Mouse (Mus musculus): ENCODE measurements around the gene Nosip.
A peak's percentile ranks its signal among the peaks of the same experiment; 100 is the strongest.
"Not testable (repeated sequence)": the region's sequence is repeated elsewhere in the genome, so short reads cannot be mapped to it uniquely, and the experiment has no call there.

Nosip gene

DNA sequence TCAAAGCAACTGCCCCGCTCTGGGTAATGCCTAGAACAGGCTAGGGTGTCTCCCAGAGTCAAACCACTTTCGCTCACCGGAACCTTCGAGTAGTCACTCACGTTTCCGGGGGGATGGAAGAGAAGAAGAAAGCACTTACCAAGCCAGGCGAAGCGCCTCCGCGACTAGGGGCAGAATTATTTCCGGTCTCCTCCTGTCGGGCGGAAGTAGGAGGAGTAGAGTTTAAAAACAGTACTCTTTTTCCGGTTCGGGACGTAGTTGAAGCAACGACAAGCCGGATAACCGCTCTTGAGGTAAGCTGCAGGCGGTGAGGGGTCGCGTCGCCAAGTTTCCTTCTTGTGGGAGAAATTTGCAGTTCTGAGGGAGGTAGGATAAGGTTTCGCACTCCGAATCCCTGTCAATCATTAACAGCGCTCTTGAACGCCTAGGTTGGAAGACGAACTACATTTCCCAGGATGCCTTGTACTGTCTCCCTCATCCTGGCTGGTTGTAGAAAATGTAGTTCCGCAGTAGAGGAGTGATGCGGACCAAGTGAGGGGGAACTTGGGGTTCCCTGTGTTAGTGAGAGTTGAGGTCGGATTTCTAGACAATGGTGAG, at the start of gene Nosip, which contains the start of gene Prrg2:
Nosip (plus strand) TSS at position 191 of the 597 bp plus-strand sequence.
Prrg2 (minus strand) TSS at position 439 of the 597 bp plus-strand sequence.
- DNase-seq (ENCODE audit: low spot score in 2 of 2): peak; percentile 91 to 92

DNA sequence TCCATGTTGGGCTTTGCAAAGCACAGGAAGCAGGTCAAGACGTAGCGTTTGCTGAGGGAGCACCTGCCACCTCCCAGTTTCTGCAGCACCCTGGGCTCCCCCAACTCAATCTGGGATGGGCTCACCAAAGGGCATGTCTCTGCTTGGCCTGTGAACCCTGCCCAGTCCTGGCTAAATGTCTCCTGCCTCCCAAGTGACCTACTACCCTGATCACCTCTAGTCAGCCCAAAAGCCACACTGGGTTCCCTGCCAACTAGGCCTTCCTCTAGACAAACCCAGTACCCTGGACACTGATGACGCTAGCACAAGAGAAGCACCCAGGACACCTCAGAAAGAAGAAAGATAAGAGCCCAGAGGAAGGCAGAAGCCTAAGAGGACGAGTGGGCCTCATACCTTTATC, 49.4 kb upstream of the Nosip start:
- DNase-seq (ENCODE audit: low spot score in 2 of 2): no peak

GRCm38 (mm10) chr7:45013366-45014095, 48.7 kb upstream of the Nosip start:
- no peak for DNase-seq (ENCODE audit: low spot score in 2 of 2)

DNA sequence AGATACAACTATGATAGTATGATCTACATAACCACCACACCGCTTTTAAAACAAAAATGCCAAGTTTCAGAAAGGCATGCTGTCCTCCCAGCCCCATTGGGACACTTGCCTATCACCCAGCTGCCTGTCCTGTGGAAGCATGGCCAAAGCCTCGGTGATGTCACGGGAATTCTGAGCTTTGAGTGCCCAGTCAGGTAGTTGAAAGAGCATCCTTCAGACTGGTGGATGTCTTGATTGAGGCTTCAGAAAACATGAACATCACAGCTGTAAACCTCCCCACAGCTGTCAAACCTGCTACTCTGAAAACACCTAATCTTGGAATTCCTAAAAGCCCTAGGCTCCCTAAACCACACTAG, 48.2 kb upstream of the Nosip start:
- no peak for DNase-seq (ENCODE audit: low spot score in 2 of 2)

DNA sequence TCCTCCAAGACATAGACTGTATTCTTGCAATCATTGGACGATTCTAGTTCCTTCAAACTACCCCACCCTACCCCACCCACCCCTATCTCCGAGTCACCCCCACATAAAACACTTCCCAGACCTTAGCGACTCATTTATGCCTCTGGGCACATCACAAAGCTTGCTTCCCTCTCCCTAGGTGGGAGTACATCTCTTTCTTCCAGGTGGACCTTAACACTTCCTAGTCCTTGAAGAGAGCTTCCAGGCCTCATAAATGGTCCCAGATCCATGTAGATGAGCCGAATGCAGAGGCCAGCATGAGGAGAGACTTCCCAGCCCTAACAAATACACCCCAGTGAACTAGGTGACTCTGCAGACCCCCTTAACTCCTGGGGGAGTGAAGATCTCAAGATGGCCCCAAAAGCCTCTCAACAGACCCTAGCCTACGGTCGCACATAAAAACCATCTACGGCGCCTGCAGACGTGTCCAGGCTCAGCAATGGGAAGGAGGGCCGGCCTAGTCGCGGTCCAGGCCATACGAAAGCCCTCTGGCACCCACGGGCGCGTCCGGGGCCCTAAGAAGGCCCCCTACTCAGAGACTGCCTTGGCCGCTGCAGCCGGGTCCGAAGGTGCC, 46.8 kb upstream of the Nosip start:
- no peak for DNase-seq (ENCODE audit: low spot score in 2 of 2)

DNA sequence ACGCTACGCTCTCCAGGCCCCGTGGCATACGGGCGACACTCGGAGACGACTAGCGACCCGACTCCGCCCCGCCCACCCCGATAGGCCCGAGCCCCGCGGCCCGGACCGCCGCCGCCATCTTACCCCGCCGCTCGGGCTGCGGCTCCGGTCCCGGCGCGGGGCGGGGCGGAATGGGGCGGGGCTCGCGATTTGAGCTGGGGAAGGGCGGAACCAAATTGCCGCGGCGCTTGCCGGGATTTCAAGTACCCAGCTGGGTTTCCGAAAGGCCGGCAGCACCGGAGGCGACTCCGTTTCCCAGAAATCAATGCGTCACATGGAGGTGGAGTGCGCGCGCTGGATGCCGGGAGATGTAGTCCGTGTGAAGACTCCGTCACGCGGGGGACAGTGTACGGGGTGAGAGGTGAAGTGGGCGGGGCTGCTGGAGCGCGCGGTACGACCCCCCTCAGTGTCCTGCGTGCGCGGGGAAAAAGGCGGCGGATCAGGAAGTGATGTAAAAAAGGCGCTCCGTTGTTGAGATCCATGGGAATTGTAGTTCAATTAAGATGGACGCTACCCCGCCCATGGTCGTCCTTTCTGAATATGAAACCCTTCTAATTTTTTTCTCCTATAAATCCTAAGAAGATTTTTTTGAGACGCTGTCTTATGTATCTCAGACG, 46.1 kb upstream of the Nosip start, which contains the start of gene Scaf1:
Scaf1 (minus strand) TSS at position 407 of the 656 bp plus-strand sequence.
- peak; percentile 99 to 100 for DNase-seq (ENCODE audit: low spot score in 2 of 2)

DNA sequence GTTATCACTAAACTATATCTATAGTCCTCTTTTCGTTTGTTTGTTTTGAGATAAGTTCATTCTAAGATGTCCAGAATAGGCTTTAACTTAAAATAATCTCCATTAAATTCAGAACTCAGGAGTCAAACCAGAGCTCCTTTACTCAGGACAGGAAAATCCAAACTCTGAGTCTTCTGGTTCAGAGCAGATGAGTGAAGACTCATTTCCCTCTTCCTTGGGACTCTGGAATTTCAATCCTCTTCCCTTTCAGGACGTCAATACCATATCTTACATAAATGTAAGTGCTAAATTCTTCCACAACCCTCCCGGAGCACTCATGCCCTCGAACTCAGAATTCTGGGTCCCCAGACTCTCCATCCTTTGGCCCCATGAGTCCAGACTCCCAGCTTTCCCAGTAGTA, 45.5 kb upstream of the Nosip start:
- DNase-seq (ENCODE audit: low spot score in 2 of 2): no peak

- peak; percentile 80 to 85 for DNase-seq (ENCODE audit: low spot score in 2 of 2)
These were observed 44.8 kb upstream of the Nosip start, which contains the start of gene Rras for GRCm38 (mm10) chr7:45017242-45018061. Rras (plus strand) TSS chr7:45017961.

- DNase-seq (ENCODE audit: low spot score in 2 of 2): no peak
These were observed 43.1 kb upstream of the Nosip start for GRCm38 (mm10) chr7:45019031-45019571.

DNA sequence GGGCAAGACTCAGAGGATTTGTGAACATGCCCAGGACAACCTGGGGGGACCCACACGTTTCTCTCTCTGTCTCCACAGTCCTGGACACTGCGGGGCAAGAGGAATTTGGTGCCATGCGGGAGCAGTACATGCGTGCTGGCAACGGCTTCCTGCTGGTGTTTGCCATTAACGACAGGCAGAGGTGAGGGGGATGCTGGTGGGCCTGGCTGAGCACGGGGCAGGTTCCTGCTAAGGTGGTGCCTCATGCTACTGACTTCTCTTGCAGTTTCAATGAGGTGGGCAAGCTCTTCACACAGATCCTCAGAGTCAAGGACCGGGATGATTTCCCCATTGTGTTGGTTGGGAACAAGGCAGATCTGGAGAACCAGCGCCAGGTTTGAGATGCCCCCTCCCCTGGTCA, 42.0 kb upstream of the Nosip start:
- no peak for DNase-seq (ENCODE audit: low spot score in 2 of 2)

DNA sequence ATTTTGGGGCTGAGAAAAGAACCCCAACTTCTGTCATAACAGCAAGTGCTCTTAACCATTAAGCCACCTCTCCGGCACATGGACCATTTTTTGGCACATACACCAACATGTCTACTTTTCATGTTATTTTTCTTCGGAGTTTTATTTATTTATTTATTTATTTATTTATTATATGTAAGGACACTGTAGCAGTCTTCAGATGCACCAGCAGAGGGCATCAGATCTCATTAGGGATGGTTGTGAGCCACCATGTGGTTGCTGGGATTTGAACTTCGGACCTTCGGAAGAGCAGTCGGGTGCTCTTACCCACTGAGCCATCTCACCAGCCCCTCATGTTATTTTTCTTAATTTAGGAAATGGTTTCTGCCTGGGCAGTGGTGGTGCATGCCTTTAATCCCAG, 38.5 kb upstream of the Nosip start:
- DNase-seq (ENCODE audit: low spot score in 2 of 2): not testable (repeated sequence)

- DNase-seq (ENCODE audit: low spot score in 2 of 2): no peak
These were observed 37.7 kb upstream of the Nosip start for GRCm38 (mm10) chr7:45024281-45025248.

DNA sequence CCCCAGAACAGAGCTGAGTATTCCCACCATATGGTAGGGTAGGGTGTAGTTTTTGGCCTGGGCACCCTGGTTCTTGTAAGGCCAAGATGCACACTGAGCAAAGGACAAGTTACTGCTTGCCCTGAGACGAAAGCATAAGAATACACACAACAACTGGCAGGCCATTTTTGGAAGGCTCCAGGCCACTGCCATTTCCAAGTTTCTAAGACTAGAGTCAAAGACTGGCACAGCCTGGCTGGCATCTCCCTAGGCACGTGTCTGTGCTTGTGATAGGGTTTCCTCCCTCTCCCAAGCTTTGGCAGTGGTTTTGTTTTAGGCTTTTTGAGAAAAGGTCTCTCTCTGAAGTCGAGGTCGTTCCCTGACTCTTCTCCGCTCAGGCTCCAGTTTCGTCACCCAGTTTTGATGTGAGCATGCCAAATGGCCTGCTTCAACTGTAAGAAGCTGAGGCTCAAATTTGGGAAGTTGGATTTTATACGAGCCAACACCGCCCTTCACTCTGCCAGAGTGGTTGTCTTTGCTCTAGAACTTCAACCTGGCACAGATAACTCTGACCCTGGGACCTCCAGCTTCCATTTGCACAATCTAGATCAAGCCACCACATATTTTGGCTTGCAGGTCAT, 36.5 kb upstream of the Nosip start:
- no peak for DNase-seq (ENCODE audit: low spot score in 2 of 2)

DNA sequence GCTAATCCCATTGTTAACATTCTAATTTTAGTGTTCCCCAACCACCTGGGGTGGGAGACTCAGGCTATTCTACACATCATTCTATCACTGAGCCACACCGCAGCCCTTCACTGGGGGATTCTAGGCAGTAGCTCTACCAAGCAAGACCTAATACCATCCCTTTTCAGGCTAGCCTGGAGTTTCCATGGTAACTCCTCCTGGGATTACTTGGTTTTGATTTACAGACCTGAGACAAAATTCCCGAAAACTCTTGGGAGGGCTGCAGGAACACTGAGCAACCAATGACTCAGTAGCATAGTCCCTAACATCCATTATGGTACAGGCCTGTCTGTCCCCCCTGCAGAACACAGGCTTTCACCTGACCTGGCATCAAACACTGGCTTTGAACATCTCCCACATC, 36.0 kb upstream of the Nosip start:
- DNase-seq (ENCODE audit: low spot score in 2 of 2): no peak

DNA sequence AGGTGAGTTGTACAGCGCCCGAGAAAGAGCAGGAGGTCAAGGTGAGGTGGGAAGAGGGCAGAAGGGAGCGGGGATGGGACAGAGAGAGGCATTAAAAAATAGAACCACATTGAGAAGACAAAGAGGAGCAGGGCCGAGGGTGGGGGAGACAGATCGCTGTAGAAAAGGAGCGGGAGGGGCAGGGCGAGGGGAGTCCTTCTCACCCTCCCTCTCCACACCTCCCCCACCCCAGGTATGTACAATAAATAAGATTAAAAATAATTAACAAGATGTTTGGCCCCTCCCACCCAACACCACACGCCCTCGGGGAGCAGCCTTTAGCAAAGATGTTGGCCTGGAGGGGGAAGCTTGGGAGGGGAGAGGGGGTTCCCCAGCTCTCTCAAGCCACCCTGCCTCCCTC, 34.5 kb upstream of the Nosip start:
- DNase-seq (ENCODE audit: low spot score in 2 of 2): no peak

DNA sequence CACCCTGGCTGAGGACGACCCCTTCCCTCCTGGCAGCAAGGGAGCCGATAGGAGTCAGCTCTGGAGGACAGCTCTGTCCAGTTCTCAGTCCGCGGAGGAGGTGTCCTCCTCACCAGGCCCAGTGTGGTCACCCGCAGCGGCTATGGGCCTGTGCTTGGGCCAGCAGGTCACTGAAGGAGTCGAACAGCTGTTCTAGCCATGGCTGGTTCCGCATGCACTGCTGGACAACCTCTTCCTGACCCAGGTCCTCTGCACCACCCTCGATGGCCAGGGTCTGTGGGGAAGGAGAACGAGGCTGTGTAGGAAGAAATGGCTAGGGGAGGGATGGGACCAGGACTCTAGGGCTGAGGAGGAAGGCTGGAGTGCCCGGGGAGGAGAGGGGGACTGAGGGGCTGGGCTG, 33.9 kb upstream of the Nosip start:
- no peak for DNase-seq (ENCODE audit: low spot score in 2 of 2)

DNA sequence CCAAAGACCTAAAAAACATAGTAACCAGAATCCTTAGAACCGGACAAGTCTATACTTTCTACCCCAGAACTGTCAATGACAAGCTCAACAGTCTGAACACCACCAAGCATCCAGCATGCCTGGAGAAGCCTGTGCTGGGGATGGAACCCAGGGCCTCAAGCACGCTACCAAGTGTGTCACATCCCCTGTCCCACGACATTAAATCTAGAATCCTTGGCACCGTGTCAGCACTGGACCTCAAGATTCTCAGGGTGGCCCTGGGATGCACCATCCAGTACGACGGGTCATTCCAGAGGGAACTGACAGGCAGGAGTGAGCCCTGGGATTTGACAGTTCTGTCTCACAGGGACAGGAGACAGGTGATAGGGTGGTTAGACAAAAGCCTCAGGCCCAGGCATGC, 32.2 kb upstream of the Nosip start:
- DNase-seq (ENCODE audit: low spot score in 2 of 2): no peak

- DNase-seq (ENCODE audit: low spot score in 2 of 2): no peak
These were observed 31.4 kb upstream of the Nosip start for GRCm38 (mm10) chr7:45030857-45031256.

DNA sequence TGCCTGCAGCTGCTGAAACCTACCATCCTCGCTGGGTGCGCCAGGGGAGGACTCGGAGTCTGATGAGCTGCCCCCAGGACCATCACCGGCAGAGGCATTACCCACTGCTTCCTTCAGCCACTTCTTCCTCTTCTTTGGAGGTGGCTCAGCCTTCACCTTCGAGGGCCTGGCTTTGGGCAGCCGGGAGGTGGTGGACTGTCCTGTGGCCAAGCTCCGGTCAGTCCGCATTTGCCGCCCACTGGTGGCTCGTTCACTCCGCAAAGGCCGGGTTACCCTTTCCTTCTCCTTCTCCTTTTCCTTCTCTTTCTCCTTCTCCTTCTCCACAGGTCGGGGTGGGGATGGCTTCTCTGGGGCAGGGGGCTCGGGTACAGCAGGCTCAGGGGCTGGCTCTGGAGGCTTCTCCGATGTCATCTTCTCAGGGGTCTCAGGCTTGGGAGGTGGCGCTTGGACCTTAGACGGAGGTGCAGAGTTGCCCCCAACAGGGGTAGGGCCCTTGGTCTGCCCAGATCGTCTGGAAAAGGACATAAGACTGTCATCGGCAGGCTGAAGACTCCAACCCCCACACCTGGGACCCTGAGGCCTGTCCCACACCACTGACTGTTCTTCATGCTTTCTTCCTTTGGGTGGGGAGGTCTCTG, 28.4 kb upstream of the Nosip start:
- DNase-seq (ENCODE audit: low spot score in 2 of 2): no peak
